Mouse (Mus musculus): Measurements from ENCODE around the gene St6galnac3. TPM values are rescaled to one million over a fixed set of nuclear protein-coding genes. Genes with fewer than 3 reads are reported as not detected.

Gene St6galnac3
- polyA plus RNA-seq, 1 experiment, result 8.4 TPM

DNA sequence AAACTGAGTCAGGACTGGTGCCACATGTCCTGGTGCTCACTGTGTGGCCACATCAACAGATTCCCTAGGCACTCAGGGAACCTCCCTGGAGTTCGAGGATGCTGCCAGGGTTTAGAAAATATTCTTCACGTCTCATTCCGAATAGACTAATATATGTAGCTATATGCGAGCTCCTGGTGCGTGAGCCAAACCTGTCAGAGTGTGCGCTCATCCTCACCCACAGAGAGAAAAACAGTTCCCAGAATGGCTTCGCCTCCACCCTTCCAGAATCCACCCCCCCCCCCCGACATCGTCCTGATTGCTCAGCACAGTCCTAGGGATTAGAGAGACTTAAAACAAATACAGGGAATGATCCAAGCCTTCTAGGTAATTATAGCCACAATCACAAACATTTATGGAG lies 283.6 kb downstream of the St6galnac3 start:
- WGBS, result 90% methylated on average over 9 of the region's 9 CpGs
- no peak for TF ChIP-seq CTCF (IDR thresholded peaks at IDR 0.05; ENCODE audit: insufficient read depth, low read length)
- TF ChIP-seq POLR2A (IDR thresholded peaks at IDR 0.05; ENCODE audit: borderline replicate concordance, extremely low read depth, low read depth, low read length), result no peak
- Histone ChIP-seq H3K4me3 (replicated peaks; ENCODE audit: extremely low read depth, low read depth, low read length) (no peak overlapping the region), H3K4me1 (ENCODE audit: control insufficient read depth, insufficient read depth, low read length) (no peaks in the 10 kb centered on the region)
- no peak for DNase-seq

- WGBS, result 88% methylated on average over 17 of the region's 17 CpGs
- no peak for DNase-seq
- no peaks in the 10 kb centered on the region for H3K4me1 ChIP-seq (ENCODE audit: control insufficient read depth, insufficient read depth, low read length)
- no peak overlapping the region for H3K4me3 ChIP-seq (replicated peaks; ENCODE audit: extremely low read depth, low read depth, low read length)
- TF ChIP-seq CTCF (IDR thresholded peaks at IDR 0.05; ENCODE audit: insufficient read depth, low read length) (no peak), POLR2A (IDR thresholded peaks at IDR 0.05; ENCODE audit: borderline replicate concordance, extremely low read depth, low read depth, low read length) (no peak)
Measured at GRCm38 (mm10) chr3:153436076-153437021, 288.6 kb downstream of the St6galnac3 start.

- DNase-seq, result no peak
Measured at GRCm38 (mm10) chr3:153433010-153433409, 292.0 kb downstream of the St6galnac3 start.

DNA sequence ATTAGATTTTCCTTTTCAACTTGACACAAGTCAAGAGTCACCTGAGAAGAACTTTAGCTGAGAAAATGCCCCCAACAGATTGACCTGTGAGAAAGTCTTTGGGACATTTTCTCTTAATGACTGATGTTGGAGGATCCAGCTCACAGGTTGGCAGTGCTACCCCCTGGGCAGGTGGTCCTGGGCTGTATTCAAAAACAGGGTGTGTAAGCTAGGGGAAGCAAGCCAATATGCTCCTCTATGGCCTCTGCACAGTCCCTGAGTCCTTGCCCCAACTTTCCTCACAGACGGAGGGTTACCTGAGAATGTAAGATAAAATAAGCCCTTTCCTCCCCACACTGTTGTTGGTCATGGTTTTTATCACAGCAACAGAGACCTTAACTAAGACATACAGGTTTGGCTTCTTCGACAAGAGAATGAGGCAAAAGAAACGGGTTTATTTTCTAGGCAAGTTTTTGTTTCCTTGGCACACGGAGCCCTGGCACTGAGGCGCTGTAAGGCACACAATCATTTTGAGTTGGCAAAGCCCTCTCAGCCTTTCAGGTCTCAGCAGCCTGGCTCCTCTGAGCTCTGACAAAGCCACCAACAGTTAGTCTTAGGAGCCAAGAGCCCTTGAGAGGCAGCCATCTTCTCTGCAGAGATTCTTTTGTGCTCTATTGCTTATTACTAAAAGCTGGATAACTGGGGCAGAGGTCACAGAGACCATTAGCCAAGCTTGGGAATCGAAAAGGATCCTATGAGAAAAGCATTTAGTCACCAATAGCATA lies 292.7 kb downstream of the St6galnac3 start:
- TF ChIP-seq CTCF (IDR thresholded peaks at IDR 0.05; ENCODE audit: insufficient read depth, low read length), result no peak
- TF ChIP-seq POLR2A (IDR thresholded peaks at IDR 0.05; ENCODE audit: borderline replicate concordance, extremely low read depth, low read depth, low read length), result no peak
- 87% methylated on average over 6 of the region's 6 CpGs for whole genome bisulfite sequencing
- no peak for DNase-seq

More at GRCm38 (mm10) chr3:153433010-153433409, 292.0 kb downstream of the St6galnac3 start:
- WGBS, result 88% methylated on average over 8 of the region's 8 CpGs
- Histone ChIP-seq H3K4me3 (replicated peaks; ENCODE audit: extremely low read depth, low read depth, low read length) (no peak overlapping the region), H3K4me1 (ENCODE audit: control insufficient read depth, insufficient read depth, low read length) (no peaks in the 10 kb centered on the region)
- TF ChIP-seq CTCF (IDR thresholded peaks at IDR 0.05; ENCODE audit: insufficient read depth, low read length), result no peak
- no peak for TF ChIP-seq POLR2A (IDR thresholded peaks at IDR 0.05; ENCODE audit: borderline replicate concordance, extremely low read depth, low read depth, low read length)

GRCm38 (mm10) chr3:153429840-153430239 lies 295.1 kb downstream of the St6galnac3 start:
- no peak for DNase-seq
- Histone ChIP-seq H3K4me3 (replicated peaks; ENCODE audit: extremely low read depth, low read depth, low read length) (no peak overlapping the region), H3K4me1 (ENCODE audit: control insufficient read depth, insufficient read depth, low read length) (no peaks in the 10 kb centered on the region)
- TF ChIP-seq CTCF (IDR thresholded peaks at IDR 0.05; ENCODE audit: insufficient read depth, low read length) (no peak), POLR2A (IDR thresholded peaks at IDR 0.05; ENCODE audit: borderline replicate concordance, extremely low read depth, low read depth, low read length) (no peak)
- 63% methylated on average over 8 of the region's 8 CpGs for WGBS

More for the DNA sequence above, 292.7 kb downstream of the St6galnac3 start:
- no peak overlapping the region for H3K4me3 ChIP-seq (replicated peaks; ENCODE audit: extremely low read depth, low read depth, low read length)
- no peaks in the 10 kb centered on the region for H3K4me1 ChIP-seq (ENCODE audit: control insufficient read depth, insufficient read depth, low read length)

GRCm38 (mm10) chr3:153421918-153422290 lies 303.1 kb downstream of the St6galnac3 start:
- H3K4me1 ChIP-seq (ENCODE audit: control insufficient read depth, insufficient read depth, low read length), result peaks cover 2% of the 10 kb centered on the region
- no peak overlapping the region for H3K4me3 ChIP-seq (replicated peaks; ENCODE audit: extremely low read depth, low read depth, low read length)
- 91% methylated on average over 7 of the region's 7 CpGs for WGBS
- DNase-seq, result no peak
- TF ChIP-seq CTCF (IDR thresholded peaks at IDR 0.05; ENCODE audit: insufficient read depth, low read length) (no peak), POLR2A (IDR thresholded peaks at IDR 0.05; ENCODE audit: borderline replicate concordance, extremely low read depth, low read depth, low read length) (no peak)

DNA sequence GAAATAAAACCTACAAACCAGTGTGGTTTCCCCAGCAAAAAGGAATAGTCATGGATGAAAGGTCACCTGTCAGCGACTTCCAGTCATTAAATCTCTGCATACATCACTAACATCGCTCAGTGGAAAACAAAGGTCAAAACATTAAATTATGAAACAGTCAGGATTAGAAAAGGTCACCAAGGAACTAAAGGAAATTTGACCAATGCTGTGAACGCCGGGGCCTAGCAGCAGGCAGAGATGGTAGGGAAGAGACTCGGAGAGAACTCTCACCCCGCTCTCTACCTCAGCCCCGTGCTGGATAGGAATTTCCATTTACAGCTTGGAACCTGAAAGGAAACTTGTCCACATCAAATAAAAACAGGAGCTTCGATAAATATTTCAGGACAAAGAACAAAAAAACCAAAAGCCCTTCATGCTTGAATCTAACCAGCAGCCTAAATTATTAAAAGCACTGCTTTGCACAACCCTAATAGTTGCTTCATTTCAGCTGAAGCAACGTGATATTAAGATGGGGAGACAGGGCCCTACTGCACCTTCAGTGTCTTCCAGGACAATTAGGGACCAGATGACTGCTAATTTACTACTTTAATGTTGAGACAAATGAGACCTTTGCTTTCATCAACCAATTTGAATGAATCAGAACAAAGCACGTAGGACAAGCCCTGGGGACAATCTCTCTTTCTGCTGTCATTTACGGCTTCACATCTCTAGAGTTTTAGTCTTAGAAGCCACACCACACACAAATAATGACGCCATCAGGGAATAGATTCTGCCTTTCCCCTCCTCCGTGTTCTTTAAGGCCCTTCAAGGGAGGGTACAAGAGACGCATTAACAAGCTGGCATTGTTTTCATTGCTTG lies 303.7 kb downstream of the St6galnac3 start:
- 90% methylated on average over 14 of the region's 14 CpGs for WGBS
- Histone ChIP-seq H3K4me3 (replicated peaks; ENCODE audit: extremely low read depth, low read depth, low read length) (no peak overlapping the region), H3K4me1 (ENCODE audit: control insufficient read depth, insufficient read depth, low read length) (peaks cover 2% of the 10 kb centered on the region)
- DNase-seq, result no peak
- TF ChIP-seq CTCF (IDR thresholded peaks at IDR 0.05; ENCODE audit: insufficient read depth, low read length), result no peak
- TF ChIP-seq POLR2A (IDR thresholded peaks at IDR 0.05; ENCODE audit: borderline replicate concordance, extremely low read depth, low read depth, low read length), result no peak

DNA sequence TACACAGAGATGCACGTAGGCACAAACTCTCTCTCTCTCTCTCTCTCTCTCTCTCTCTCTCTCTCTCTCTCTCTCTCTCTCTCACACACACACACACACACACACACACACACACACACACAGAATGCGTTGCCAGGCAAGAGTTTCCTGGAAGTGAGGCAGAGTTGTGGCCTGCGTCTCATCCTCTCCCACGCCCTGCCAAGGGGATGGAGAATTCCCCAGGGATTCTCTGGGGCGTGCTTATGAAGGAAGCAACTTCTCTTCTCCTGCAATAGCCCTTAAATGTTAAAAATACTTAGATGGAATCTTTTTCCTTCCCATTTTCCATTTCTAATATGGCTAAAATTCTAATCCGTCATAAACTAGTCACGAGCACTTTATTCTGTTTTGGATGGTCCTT lies 305.6 kb downstream of the St6galnac3 start:
- Histone ChIP-seq H3K4me1 (ENCODE audit: control insufficient read depth, insufficient read depth, low read length) (peaks cover 2% of the 10 kb centered on the region), H3K4me3 (replicated peaks; ENCODE audit: extremely low read depth, low read depth, low read length) (no peak overlapping the region)
- TF ChIP-seq CTCF (IDR thresholded peaks at IDR 0.05; ENCODE audit: insufficient read depth, low read length) (no peak), POLR2A (IDR thresholded peaks at IDR 0.05; ENCODE audit: borderline replicate concordance, extremely low read depth, low read depth, low read length) (no peak)
- WGBS, result 62% methylated on average over 7 of the region's 7 CpGs
- no peak for DNase-seq

DNA sequence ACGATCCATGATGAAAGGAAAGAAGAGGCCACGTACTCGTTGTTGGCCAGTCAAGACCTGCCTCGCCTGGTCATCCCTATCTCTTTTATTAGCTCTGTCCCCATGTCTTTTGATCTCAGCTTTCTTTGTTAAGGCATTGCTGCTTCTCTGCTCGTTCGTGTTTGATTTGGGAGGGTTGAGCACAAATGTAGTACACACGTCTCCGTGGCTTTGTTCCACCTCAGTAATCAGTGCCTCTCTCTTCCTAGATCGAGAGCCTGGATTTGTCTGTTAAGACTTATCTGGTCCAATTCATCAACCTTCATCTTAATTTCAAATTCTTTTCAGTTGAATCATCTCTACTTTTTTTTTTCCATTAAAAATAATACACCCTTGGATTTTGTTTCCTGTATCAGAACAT lies 308.0 kb downstream of the St6galnac3 start:
- no peak overlapping the region for H3K4me3 ChIP-seq (replicated peaks; ENCODE audit: extremely low read depth, low read depth, low read length)
- 83% methylated on average over 9 of the region's 9 CpGs for WGBS
- peaks cover 2% of the 10 kb centered on the region for H3K4me1 ChIP-seq (ENCODE audit: control insufficient read depth, insufficient read depth, low read length)
- no peak for DNase-seq
- no peak for TF ChIP-seq POLR2A (IDR thresholded peaks at IDR 0.05; ENCODE audit: borderline replicate concordance, extremely low read depth, low read depth, low read length)
- TF ChIP-seq CTCF (IDR thresholded peaks at IDR 0.05; ENCODE audit: insufficient read depth, low read length), result no peak

Measured in lung, adult 2 months (tissue).